Mouse (Mus musculus) bone marrow, adult 2 months (tissue): Measurements from ENCODE around the gene Senp3.

Experiments
- CTCF ChIP-seq: fragments of 200-500 bp; IDR thresholded peaks from 2 replicates; pipeline ENCODE4 v1.5.1; 2011; ENCODE audit warnings: low read length, control low read depth; ENCODE audit not compliant: control insufficient read depth, insufficient read depth
- POLR2A ChIP-seq: fragments of 200-500 bp; IDR thresholded peaks from 2 replicates; pipeline ENCODE4 v1.6.1; 2011; ENCODE audit warnings: low read depth, mild to moderate bottlenecking, control low read depth, low read length, borderline replicate concordance; ENCODE audit not compliant: control insufficient read depth

- no peak for TF ChIP-seq POLR2A
- no peak for TF ChIP-seq CTCF
These were observed 37.5 kb upstream of the Senp3 start for GRCm38 (mm10) chr11:69719423-69719822.
